Mouse (Mus musculus) embryonic fibroblast, embryonic 13.5 days (primary cell): ENCODE measurements around the gene Elovl6.

ENCODE experiments used
- CTCF ChIP-seq: IDR thresholded peaks from 2 replicates; pipeline ENCODE4 v1.5.1; 2011; ENCODE audit warnings: mild to moderate bottlenecking, control low read depth, low read length, moderate library complexity, borderline replicate concordance; ENCODE audit not compliant: insufficient read depth
- POLR2A ChIP-seq: IDR thresholded peaks from 2 replicates; pipeline ENCODE4 v1.6.1; 2011; ENCODE audit warnings: low read depth, mild to moderate bottlenecking, control low read depth, low read length, moderate library complexity

- no peak for TF ChIP-seq CTCF
- no peak for TF ChIP-seq POLR2A
These were observed 16.2 kb upstream of the Elovl6 start for GRCm38 (mm10) chr3:129515863-129516436.
